Mouse (Mus musculus): ENCODE measurements at regions not wholly inside any gene's neighbourhood (a gene's known extent, or its start where the extent isn't known, plus 50 kb on each side); places are given as distances from the start of the nearest gene placed in this dataset.

- Histone ChIP-seq H3K27ac (no peak overlapping the region), H3K79me2 (replicated peaks; ENCODE audit: control insufficient read depth, insufficient read depth, low read length) (no peaks in the 10 kb centered on the region), H3K27me3 (ENCODE audit: control insufficient read depth, insufficient read depth, low read length) (no peaks in the 10 kb centered on the region), H3K4me3 (no peak overlapping the region), H3K4me1 (ENCODE audit: control insufficient read depth, insufficient read depth, low read length) (no peaks in the 10 kb centered on the region), H3K9ac (ENCODE audit: low read depth, low read length) (no peak overlapping the region), H3K36me3 (ENCODE audit: control insufficient read depth, insufficient read depth, low read length) (no peaks in the 10 kb centered on the region)
- TF ChIP-seq POLR2A (IDR thresholded peaks at IDR 0.05; ENCODE audit: insufficient read depth, low read depth, low read length), result no peak
- TF ChIP-seq CTCF (IDR thresholded peaks at IDR 0.05), result no peak
- no peak for TF ChIP-seq EP300 (IDR thresholded peaks at IDR 0.05; ENCODE audit: insufficient read depth, low read depth, low read length)
- no peak for DNase-seq
- intact Hi-C loops (cut with DNase I), result no loop called here
- WGBS, result 42% methylated on average over 3 of the region's 3 CpGs
Observed at GRCm38 (mm10) chr7:117108391-117108790, 272.4 kb upstream of the Xylt1 start.

GRCm38 (mm10) chr7:117127728-117128127 is 253.1 kb upstream of the Xylt1 start:
- 55% methylated on average over 3 of the region's 3 CpGs for WGBS
- intact Hi-C loops (cut with DNase I), result no loop called here
- Histone ChIP-seq H3K79me2 (replicated peaks; ENCODE audit: control insufficient read depth, insufficient read depth, low read length) (no peaks in the 10 kb centered on the region), H3K27ac (no peak overlapping the region), H3K36me3 (ENCODE audit: control insufficient read depth, insufficient read depth, low read length) (no peaks in the 10 kb centered on the region), H3K4me1 (ENCODE audit: control insufficient read depth, insufficient read depth, low read length) (no peaks in the 10 kb centered on the region), H3K9ac (ENCODE audit: low read depth, low read length) (no peak overlapping the region), H3K27me3 (ENCODE audit: control insufficient read depth, insufficient read depth, low read length) (no peaks in the 10 kb centered on the region), H3K4me3 (no peak overlapping the region)
- TF ChIP-seq CTCF (IDR thresholded peaks at IDR 0.05), result no peak
- TF ChIP-seq EP300 (IDR thresholded peaks at IDR 0.05; ENCODE audit: insufficient read depth, low read depth, low read length), result no peak
- TF ChIP-seq POLR2A (IDR thresholded peaks at IDR 0.05; ENCODE audit: insufficient read depth, low read depth, low read length), result no peak
- DNase-seq, result peak in 1 of 2 experiments; percentile 4

GRCm38 (mm10) chr7:117134869-117135268 is 245.9 kb upstream of the Xylt1 start:
- Histone ChIP-seq H3K4me3 (no peak overlapping the region), H3K4me1 (ENCODE audit: control insufficient read depth, insufficient read depth, low read length) (peaks cover 2% of the 10 kb centered on the region), H3K36me3 (ENCODE audit: control insufficient read depth, insufficient read depth, low read length) (no peaks in the 10 kb centered on the region), H3K79me2 (replicated peaks; ENCODE audit: control insufficient read depth, insufficient read depth, low read length) (no peaks in the 10 kb centered on the region), H3K9ac (ENCODE audit: low read depth, low read length) (no peak overlapping the region), H3K27ac (no peak overlapping the region), H3K27me3 (ENCODE audit: control insufficient read depth, insufficient read depth, low read length) (no peaks in the 10 kb centered on the region)
- intact Hi-C loops (cut with DNase I), result no loop called here
- TF ChIP-seq POLR2A (IDR thresholded peaks at IDR 0.05; ENCODE audit: insufficient read depth, low read depth, low read length), result no peak
- no peak for TF ChIP-seq CTCF (IDR thresholded peaks at IDR 0.05)
- no peak for TF ChIP-seq EP300 (IDR thresholded peaks at IDR 0.05; ENCODE audit: insufficient read depth, low read depth, low read length)
- DNase-seq, result no peak
- WGBS, result 72% methylated on average over 1 of the region's 1 CpGs

DNA sequence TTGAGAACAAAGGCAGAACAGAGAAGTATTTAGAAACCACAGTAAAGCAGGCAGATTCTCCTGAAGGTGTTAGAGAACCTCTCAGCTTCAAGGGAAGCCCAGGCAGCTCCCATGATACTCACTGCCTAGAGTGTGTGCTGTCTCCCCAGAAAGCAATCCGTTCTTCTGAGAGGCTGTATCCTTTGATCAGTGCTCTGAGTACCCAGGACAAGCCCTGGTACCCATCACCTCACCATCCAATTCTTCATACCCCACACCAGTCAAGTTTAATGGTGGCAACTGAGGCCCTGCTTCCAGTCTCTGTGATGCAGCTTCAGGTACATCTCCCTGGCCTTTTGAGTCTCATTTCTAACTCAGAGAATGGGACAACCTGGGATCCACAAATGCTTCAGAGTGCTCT is 242.1 kb upstream of the Xylt1 start:
- Histone ChIP-seq H3K4me1 (ENCODE audit: control insufficient read depth, insufficient read depth, low read length) (peaks cover 2% of the 10 kb centered on the region), H3K79me2 (replicated peaks; ENCODE audit: control insufficient read depth, insufficient read depth, low read length) (no peaks in the 10 kb centered on the region), H3K27me3 (ENCODE audit: control insufficient read depth, insufficient read depth, low read length) (no peaks in the 10 kb centered on the region), H3K36me3 (ENCODE audit: control insufficient read depth, insufficient read depth, low read length) (no peaks in the 10 kb centered on the region), H3K4me3 (no peak overlapping the region), H3K9ac (ENCODE audit: low read depth, low read length) (no peak overlapping the region), H3K27ac (no peak overlapping the region)
- TF ChIP-seq CTCF (IDR thresholded peaks at IDR 0.05) (no peak), EP300 (IDR thresholded peaks at IDR 0.05; ENCODE audit: insufficient read depth, low read depth, low read length) (no peak), POLR2A (IDR thresholded peaks at IDR 0.05; ENCODE audit: insufficient read depth, low read depth, low read length) (no peak)
- 46% methylated on average over 1 of the region's 1 CpGs for WGBS
- intact Hi-C loops (cut with DNase I), result no loop called here
- DNase-seq, result no peak

- no peak for TF ChIP-seq EP300 (IDR thresholded peaks at IDR 0.05; ENCODE audit: insufficient read depth, low read depth, low read length)
- TF ChIP-seq POLR2A (IDR thresholded peaks at IDR 0.05; ENCODE audit: insufficient read depth, low read depth, low read length), result no peak
- TF ChIP-seq CTCF (IDR thresholded peaks at IDR 0.05), result no peak
- Histone ChIP-seq H3K9ac (ENCODE audit: low read depth, low read length) (no peak overlapping the region), H3K4me1 (ENCODE audit: control insufficient read depth, insufficient read depth, low read length) (peaks cover 2% of the 10 kb centered on the region), H3K4me3 (no peak overlapping the region), H3K79me2 (replicated peaks; ENCODE audit: control insufficient read depth, insufficient read depth, low read length) (no peaks in the 10 kb centered on the region), H3K27me3 (ENCODE audit: control insufficient read depth, insufficient read depth, low read length) (no peaks in the 10 kb centered on the region), H3K36me3 (ENCODE audit: control insufficient read depth, insufficient read depth, low read length) (no peaks in the 10 kb centered on the region), H3K27ac (no peak overlapping the region)
- DNase-seq, result peak; percentile 18 to 43
- intact Hi-C loops (cut with DNase I), result no loop called here
- WGBS, result 10% methylated on average over 5 of the region's 5 CpGs
Observed at GRCm38 (mm10) chr7:117139245-117139970, 241.4 kb upstream of the Xylt1 start.

GRCm38 (mm10) chr7:117139971-117140247 is 240.9 kb upstream of the Xylt1 start:
- H3K27me3 ChIP-seq (ENCODE audit: control insufficient read depth, insufficient read depth, low read length), result no peaks in the 10 kb centered on the region
- H3K4me1 ChIP-seq (ENCODE audit: control insufficient read depth, insufficient read depth, low read length), result peaks cover 2% of the 10 kb centered on the region
- 18% methylated on average over 1 of the region's 1 CpGs for WGBS
- H3K27ac ChIP-seq, result no peak overlapping the region
- no peaks in the 10 kb centered on the region for H3K79me2 ChIP-seq (replicated peaks; ENCODE audit: control insufficient read depth, insufficient read depth, low read length)
- no peak for DNase-seq
- no peak overlapping the region for H3K4me3 ChIP-seq
- intact Hi-C loops (cut with DNase I), result no loop called here
- TF ChIP-seq CTCF (IDR thresholded peaks at IDR 0.05) (no peak), POLR2A (IDR thresholded peaks at IDR 0.05; ENCODE audit: insufficient read depth, low read depth, low read length) (no peak), EP300 (IDR thresholded peaks at IDR 0.05; ENCODE audit: insufficient read depth, low read depth, low read length) (no peak)
- H3K9ac ChIP-seq (ENCODE audit: low read depth, low read length), result no peak overlapping the region
- no peaks in the 10 kb centered on the region for H3K36me3 ChIP-seq (ENCODE audit: control insufficient read depth, insufficient read depth, low read length)

Measured in heart, adult 2 months (tissue).